Mouse (Mus musculus): ENCODE measurements around the gene Tnni2. TPM values are rescaled to one million over a fixed set of nuclear protein-coding genes. Genes with fewer than 3 reads are reported as not detected.

Tnni2 gene
- polyA plus RNA-seq, 1 experiment from 2014 or later, result 1.3 TPM

- 90% methylated on average over 6 of the region's 6 CpGs for WGBS
- no peaks in the 10 kb centered on the region for H3K36me3 ChIP-seq (ENCODE audit: control insufficient read depth, insufficient read depth, low read length)
- no peak overlapping the region for H3K4me3 ChIP-seq (ENCODE audit: low read depth, low read length)
- H3K9ac ChIP-seq (ENCODE audit: low read length), result no peak overlapping the region
- no peak for ATAC-seq (replicated peaks; ENCODE audit: low FRiP score)
- no peak overlapping the region for H3K27ac ChIP-seq (ENCODE audit: low read depth, low read length)
- no peaks in the 10 kb centered on the region for H3K9me3 ChIP-seq (ENCODE audit: control insufficient read depth, low read length)
- H3K4me2 ChIP-seq (ENCODE audit: low read depth, low read length, severe bottlenecking), result no peak overlapping the region
- no peaks in the 10 kb centered on the region for H3K27me3 ChIP-seq (ENCODE audit: control insufficient read depth, insufficient read depth, low read length)
- peaks cover 16% of the 10 kb centered on the region for H3K4me1 ChIP-seq (replicated peaks; ENCODE audit: control insufficient read depth, insufficient read depth, low read length)
- no peak for DNase-seq (ENCODE audit: low spot score)
Measured at GRCm38 (mm10) chr7:142478001-142478400, 36.4 kb downstream of the Tnni2 start.

- no peaks in the 10 kb centered on the region for H3K27me3 ChIP-seq (ENCODE audit: control insufficient read depth, insufficient read depth, low read length)
- DNase-seq (ENCODE audit: low spot score) (no peak), ATAC-seq (replicated peaks; ENCODE audit: low FRiP score) (no peak)
- 48% methylated on average over 2 of the region's 2 CpGs for WGBS
- H3K27ac ChIP-seq (ENCODE audit: low read depth, low read length), result no peak overlapping the region
- H3K4me2 ChIP-seq (ENCODE audit: low read depth, low read length, severe bottlenecking), result no peak overlapping the region
- H3K36me3 ChIP-seq (ENCODE audit: control insufficient read depth, insufficient read depth, low read length), result no peaks in the 10 kb centered on the region
- H3K9ac ChIP-seq (ENCODE audit: low read length), result no peak overlapping the region
- H3K9me3 ChIP-seq (ENCODE audit: control insufficient read depth, low read length), result no peaks in the 10 kb centered on the region
- no peak overlapping the region for H3K4me3 ChIP-seq (ENCODE audit: low read depth, low read length)
- peaks cover 18% of the 10 kb centered on the region for H3K4me1 ChIP-seq (replicated peaks; ENCODE audit: control insufficient read depth, insufficient read depth, low read length)
Measured at GRCm38 (mm10) chr7:142478574-142478973, 37.0 kb downstream of the Tnni2 start.

- Histone ChIP-seq H3K9me3 (ENCODE audit: control insufficient read depth, low read length) (no peaks in the 10 kb centered on the region), H3K27ac (ENCODE audit: low read depth, low read length) (no peak overlapping the region), H3K9ac (ENCODE audit: low read length) (no peak overlapping the region), H3K4me2 (ENCODE audit: low read depth, low read length, severe bottlenecking) (no peak overlapping the region), H3K4me3 (ENCODE audit: low read depth, low read length) (no peak overlapping the region), H3K27me3 (ENCODE audit: control insufficient read depth, insufficient read depth, low read length) (no peaks in the 10 kb centered on the region), H3K36me3 (ENCODE audit: control insufficient read depth, insufficient read depth, low read length) (no peaks in the 10 kb centered on the region), H3K4me1 (replicated peaks; ENCODE audit: control insufficient read depth, insufficient read depth, low read length) (peaks cover 18% of the 10 kb centered on the region)
- DNase-seq (ENCODE audit: low spot score) (no peak), ATAC-seq (replicated peaks; ENCODE audit: low FRiP score) (no peak)
Measured at GRCm38 (mm10) chr7:142479307-142479706, 37.7 kb downstream of the Tnni2 start.

GRCm38 (mm10) chr7:142479886-142480285 lies 38.3 kb downstream of the Tnni2 start:
- no peak for DNase-seq (ENCODE audit: low spot score)
- 81% methylated on average over 3 of the region's 3 CpGs for WGBS
- peaks cover 16% of the 10 kb centered on the region for H3K4me1 ChIP-seq (replicated peaks; ENCODE audit: control insufficient read depth, insufficient read depth, low read length)
- no peaks in the 10 kb centered on the region for H3K27me3 ChIP-seq (ENCODE audit: control insufficient read depth, insufficient read depth, low read length)
- H3K27ac ChIP-seq (ENCODE audit: low read depth, low read length), result no peak overlapping the region
- H3K4me2 ChIP-seq (ENCODE audit: low read depth, low read length, severe bottlenecking), result no peak overlapping the region
- no peaks in the 10 kb centered on the region for H3K36me3 ChIP-seq (ENCODE audit: control insufficient read depth, insufficient read depth, low read length)
- no peak overlapping the region for H3K9ac ChIP-seq (ENCODE audit: low read length)
- H3K9me3 ChIP-seq (ENCODE audit: control insufficient read depth, low read length), result no peaks in the 10 kb centered on the region
- no peak for ATAC-seq (replicated peaks; ENCODE audit: low FRiP score)
- no peak overlapping the region for H3K4me3 ChIP-seq (ENCODE audit: low read depth, low read length)

GRCm38 (mm10) chr7:142480661-142481060 lies 39.1 kb downstream of the Tnni2 start:
- no peaks in the 10 kb centered on the region for H3K36me3 ChIP-seq (ENCODE audit: control insufficient read depth, insufficient read depth, low read length)
- no peak overlapping the region for H3K27ac ChIP-seq (ENCODE audit: low read depth, low read length)
- no peak overlapping the region for H3K9ac ChIP-seq (ENCODE audit: low read length)
- no peaks in the 10 kb centered on the region for H3K9me3 ChIP-seq (ENCODE audit: control insufficient read depth, low read length)
- no peaks in the 10 kb centered on the region for H3K27me3 ChIP-seq (ENCODE audit: control insufficient read depth, insufficient read depth, low read length)
- DNase-seq (ENCODE audit: low spot score), result no peak
- no peak overlapping the region for H3K4me3 ChIP-seq (ENCODE audit: low read depth, low read length)
- peaks cover 16% of the 10 kb centered on the region for H3K4me1 ChIP-seq (replicated peaks; ENCODE audit: control insufficient read depth, insufficient read depth, low read length)
- WGBS, result 98% methylated on average over 3 of the region's 3 CpGs
- no peak overlapping the region for H3K4me2 ChIP-seq (ENCODE audit: low read depth, low read length, severe bottlenecking)
- 0 out of 2 replicates have a peak, but pooled peaks have one; percentile 7 for ATAC-seq (replicated peaks; ENCODE audit: low FRiP score)

GRCm38 (mm10) chr7:142481186-142481567 lies 39.6 kb downstream of the Tnni2 start:
- H3K4me1 ChIP-seq (replicated peaks; ENCODE audit: control insufficient read depth, insufficient read depth, low read length), result peaks cover 16% of the 10 kb centered on the region

GRCm38 (mm10) chr7:142481568-142482255 lies 40.1 kb downstream of the Tnni2 start:
- Histone ChIP-seq H3K27me3 (ENCODE audit: control insufficient read depth, insufficient read depth, low read length) (no peaks in the 10 kb centered on the region), H3K4me1 (replicated peaks; ENCODE audit: control insufficient read depth, insufficient read depth, low read length) (peaks cover 17% of the 10 kb centered on the region), H3K27ac (ENCODE audit: low read depth, low read length) (peak overlapping the region; percentile 57), H3K4me2 (ENCODE audit: low read depth, low read length, severe bottlenecking) (peak overlapping the region; percentile 58), H3K9me3 (ENCODE audit: control insufficient read depth, low read length) (no peaks in the 10 kb centered on the region), H3K36me3 (ENCODE audit: control insufficient read depth, insufficient read depth, low read length) (no peaks in the 10 kb centered on the region), H3K4me3 (ENCODE audit: low read depth, low read length) (peak overlapping the region; percentile 23), H3K9ac (ENCODE audit: low read length) (peak overlapping the region; percentile 63)
- ATAC-seq (replicated peaks; ENCODE audit: low FRiP score), result peak; percentile 71
- 1% methylated on average over 21 of the region's 22 CpGs for WGBS
- DNase-seq (ENCODE audit: low spot score), result peak; percentile 75

More at GRCm38 (mm10) chr7:142481186-142481567, 39.6 kb downstream of the Tnni2 start:
- H3K9me3 ChIP-seq (ENCODE audit: control insufficient read depth, low read length), result no peaks in the 10 kb centered on the region
- peak overlapping the region; percentile 63 for H3K9ac ChIP-seq (ENCODE audit: low read length)
- WGBS, result 4% methylated on average over 5 of the region's 5 CpGs
- ATAC-seq (replicated peaks; ENCODE audit: low FRiP score), result peak; percentile 29; the same call in 1 of the 2 replicates
- no peaks in the 10 kb centered on the region for H3K27me3 ChIP-seq (ENCODE audit: control insufficient read depth, insufficient read depth, low read length)
- peak overlapping the region; percentile 23; the same call in 1 of the 2 replicates for H3K4me3 ChIP-seq (ENCODE audit: low read depth, low read length)
- H3K36me3 ChIP-seq (ENCODE audit: control insufficient read depth, insufficient read depth, low read length), result no peaks in the 10 kb centered on the region
- DNase-seq (ENCODE audit: low spot score), result peak; percentile 84
- H3K4me2 ChIP-seq (ENCODE audit: low read depth, low read length, severe bottlenecking), result peak overlapping the region; percentile 58
- H3K27ac ChIP-seq (ENCODE audit: low read depth, low read length), result peak overlapping the region; percentile 57

- Histone ChIP-seq H3K4me1 (replicated peaks; ENCODE audit: control insufficient read depth, insufficient read depth, low read length) (peaks cover 21% of the 10 kb centered on the region), H3K4me3 (ENCODE audit: low read depth, low read length) (no peak overlapping the region), H3K27me3 (ENCODE audit: control insufficient read depth, insufficient read depth, low read length) (no peaks in the 10 kb centered on the region), H3K4me2 (ENCODE audit: low read depth, low read length, severe bottlenecking) (peak overlapping the region; percentile 58; the same call in 1 of the 2 replicates), H3K9me3 (ENCODE audit: control insufficient read depth, low read length) (no peaks in the 10 kb centered on the region), H3K27ac (ENCODE audit: low read depth, low read length) (peak overlapping the region; percentile 18), H3K9ac (ENCODE audit: low read length) (peak overlapping the region; percentile 63), H3K36me3 (ENCODE audit: control insufficient read depth, insufficient read depth, low read length) (no peaks in the 10 kb centered on the region)
- peak; percentile 63 for DNase-seq (ENCODE audit: low spot score)
- WGBS, result 19% methylated on average over 6 of the region's 6 CpGs
- ATAC-seq (replicated peaks; ENCODE audit: low FRiP score), result peak; percentile 24
Measured at GRCm38 (mm10) chr7:142482256-142482609, 40.6 kb downstream of the Tnni2 start.

- H3K9ac ChIP-seq (ENCODE audit: low read length), result no peak overlapping the region
- H3K4me1 ChIP-seq (replicated peaks; ENCODE audit: control insufficient read depth, insufficient read depth, low read length), result peaks cover 25% of the 10 kb centered on the region
- no peak for DNase-seq (ENCODE audit: low spot score)
Measured at GRCm38 (mm10) chr7:142483136-142483535, 41.5 kb downstream of the Tnni2 start.

More at GRCm38 (mm10) chr7:142483136-142483535, 41.5 kb downstream of the Tnni2 start:
- H3K27ac ChIP-seq (ENCODE audit: low read depth, low read length), result 0 out of 2 replicates have a peak overlapping the region, but pooled peaks have one; percentile 18
- no peak overlapping the region for H3K4me3 ChIP-seq (ENCODE audit: low read depth, low read length)
- H3K36me3 ChIP-seq (ENCODE audit: control insufficient read depth, insufficient read depth, low read length), result no peaks in the 10 kb centered on the region
- WGBS, result 63% methylated on average over 11 of the region's 11 CpGs
- ATAC-seq (replicated peaks; ENCODE audit: low FRiP score), result no peak
- no peaks in the 10 kb centered on the region for H3K9me3 ChIP-seq (ENCODE audit: control insufficient read depth, low read length)
- H3K4me2 ChIP-seq (ENCODE audit: low read depth, low read length, severe bottlenecking), result no peak overlapping the region
- H3K27me3 ChIP-seq (ENCODE audit: control insufficient read depth, insufficient read depth, low read length), result no peaks in the 10 kb centered on the region

Data from forebrain, embryonic 11.5 days (tissue).